Comparison of ENCODE assay signal across 9 mouse cellular contexts in the genomic region with DNA sequence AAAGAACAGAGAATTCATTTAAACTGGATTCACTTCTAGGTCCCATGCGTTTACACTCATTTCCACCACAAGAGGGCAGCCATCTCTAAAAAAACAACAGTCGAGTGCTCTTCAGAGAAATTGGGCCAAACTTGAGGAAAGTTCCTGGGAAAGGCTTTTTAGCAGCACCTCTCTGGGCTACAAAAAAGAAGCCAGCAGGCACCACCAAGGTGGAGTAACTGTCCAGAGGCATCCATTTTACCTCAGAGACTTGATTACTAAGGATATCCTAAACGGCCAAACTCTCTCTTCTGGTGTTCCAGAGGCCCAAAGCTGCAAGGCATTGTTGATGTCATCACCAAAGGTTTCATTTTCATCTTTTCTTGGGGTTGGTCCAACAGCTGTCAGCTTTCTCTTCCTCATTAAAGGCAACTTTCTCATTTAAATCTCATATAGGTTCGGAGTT. TPM values are rescaled to one million over a fixed set of nuclear protein-coding genes. Genes with fewer than 3 reads are reported as not detected.
DNase-seq lines count a peak whose midpoint lies in the region; ATAC-seq lines count a peak whose summit lies in the region.
"Had no signal": no experiment of that assay in that cellular context is flagged by ENCODE, and none has a peak within 500 bp of the region (broad histone marks: within the 10 kb centered on the region; RNA-seq: fewer than 3 reads in every experiment).

No protein-coding gene starts in this region.

- H3K4me1 ChIP-seq in kidney, embryonic 15.5 days: peaks cover 34% of the 10 kb centered on the region
- peaks cover 20% of the 10 kb centered on the region for H3K4me1 ChIP-seq in embryonic facial prominence, embryonic 13.5 days

- no peak overlapping the region for H3K4me2 ChIP-seq in kidney, embryonic 15.5 days
- peak overlapping the region; percentile 2; the same call in 1 of the 2 replicates for H3K4me2 ChIP-seq in embryonic facial prominence, embryonic 13.5 days
- H3K4me2 ChIP-seq: embryonic facial prominence, embryonic 12.5 days had no signal

- no peaks in the 10 kb centered on the region for H3K79me2 ChIP-seq in macrophage (ENCODE audit: inconsistent target)

- no peak for ATAC-seq in kidney, embryonic 15.5 days (replicated peaks; ENCODE audit: low FRiP score)
- no peak for ATAC-seq in embryonic facial prominence, embryonic 13.5 days (ENCODE audit: insufficient number of reproducible peaks, insufficient read depth, low FRiP score, low TSS enrichment, low read depth)

- H3K27ac ChIP-seq in kidney, embryonic 15.5 days: no peak overlapping the region
- H3K27ac ChIP-seq in embryonic facial prominence, embryonic 13.5 days: no peak overlapping the region
- peak overlapping the region; percentile 59 for H3K27ac ChIP-seq in macrophage
- H3K27ac ChIP-seq: embryonic facial prominence, embryonic 12.5 days had no signal

- intact Hi-C loops in heart, postnatal 25 days (cut with DNase I): loop anchor here (5.0 to 10.0 kb wide), 3 partner anchors 245 to 932 kb away; no protein-coding TSS in a partner anchor

- peak; percentile 67 for DNase-seq in kidney, adult 18-20 months
- DNase-seq in adrenal gland, adult 18-20 months (ENCODE audit: low spot score in 2 of 2): peak; percentile 47 to 51
- peak; percentile 17 for DNase-seq in heart, postnatal 25 days (ENCODE audit: low spot score)
- DNase-seq in left cerebral cortex, adult 11 months (ENCODE audit: low spot score): peak; percentile 44
- peak; percentile 58 for DNase-seq in testis, postnatal 10 days (ENCODE audit: low spot score)

- H3K36me3 ChIP-seq in kidney, embryonic 15.5 days: no peaks in the 10 kb centered on the region
- no peaks in the 10 kb centered on the region for H3K36me3 ChIP-seq in embryonic facial prominence, embryonic 13.5 days
- no peaks in the 10 kb centered on the region for H3K36me3 ChIP-seq in macrophage (ENCODE audit: inconsistent target)
- H3K36me3 ChIP-seq: embryonic facial prominence, embryonic 12.5 days had no signal

- no peak overlapping the region for H3K4me3 ChIP-seq in kidney, embryonic 15.5 days (replicated peaks)
- no peak overlapping the region for H3K4me3 ChIP-seq in embryonic facial prominence, embryonic 13.5 days
- H3K4me3 ChIP-seq in macrophage (ENCODE audit: inconsistent target): peak overlapping the region; percentile 15; the same call in 1 of the 2 replicates
- H3K4me3 ChIP-seq: embryonic facial prominence, embryonic 12.5 days had no signal

- 22% methylated on average over 4 of the region's 4 CpGs for WGBS in kidney, embryonic 15.5 days
- 21% methylated on average over 4 of the region's 4 CpGs for WGBS in embryonic facial prominence, embryonic 13.5 days
- WGBS in macrophage (ENCODE audit: missing documents): 6% methylated on average over 4 of the region's 4 CpGs

- H3K9ac ChIP-seq in kidney, embryonic 15.5 days: no peak overlapping the region
- H3K9ac ChIP-seq in embryonic facial prominence, embryonic 13.5 days: no peak overlapping the region
- H3K9ac ChIP-seq: embryonic facial prominence, embryonic 12.5 days had no signal

- peaks cover 54% of the 10 kb centered on the region for H3K27me3 ChIP-seq in kidney, embryonic 15.5 days
- peaks cover 39% of the 10 kb centered on the region for H3K27me3 ChIP-seq in embryonic facial prominence, embryonic 13.5 days

- no peaks in the 10 kb centered on the region for H3K9me3 ChIP-seq in kidney, embryonic 15.5 days (replicated peaks)
- no peaks in the 10 kb centered on the region for H3K9me3 ChIP-seq in embryonic facial prominence, embryonic 13.5 days
- H3K9me3 ChIP-seq: embryonic facial prominence, embryonic 12.5 days had no signal

RNA-seq across cellular contexts. Expression of a gene that starts 1.7 kb away (rescaled TPM):
- 10.7 and 13.5 TPM in 2 replicates for polyA plus RNA-seq in kidney, embryonic 15.5 days (2015; fragmentation: Nextera tagmentation; extraction: Ambion mirVana)
- total RNA-seq in adrenal gland, adult 18-20 months (2021): 10 to 100 TPM in 1 of 2 experiments, 1 to 10 TPM in 1; 6.4 to 14.9 TPM
- polyA plus RNA-seq in embryonic facial prominence, embryonic 13.5 days (2015; fragmentation: Nextera tagmentation; extraction: Ambion mirVana): 21.7 and 24.3 TPM in 2 replicates
- 1 to 10 TPM; 2.1 to 2.5 TPM for total RNA-seq in heart, postnatal 25 days (2021)
- 10 to 100 TPM in 6 of 26 experiments, 1 to 10 TPM in 13, under 1 TPM in 7; 0.37 to 54.8 (median 2.2) TPM for total RNA-seq in macrophage (2018; cell fraction: chromatin; rRNA removed)
- 10 to 100 TPM in 11 of 26 experiments, 1 to 10 TPM in 15; 1.2 to 42.4 (median 5.1) TPM for total RNA-seq in macrophage (2018; cell fraction: cytosol; rRNA removed)
- 10 to 100 TPM in 9 of 26 experiments, 1 to 10 TPM in 17; 1.3 to 84.6 (median 5.4) TPM for total RNA-seq in macrophage (2018; cell fraction: nucleus; rRNA removed)
- polyA plus RNA-seq in macrophage (2018): 2.2 to 11.1 TPM (median 5.0 TPM) in 3 replicates

Comparison
In these comparisons a context has a peak if more than half of its experiments do, and no peak if none do; other contexts are left out.
1. DNase-seq: peak in every context shown above with its lines; median percentile 67 in kidney, adult 18-20 months; 58 in testis, postnatal 10 days; 49 in adrenal gland, adult 18-20 months; 44 in left cerebral cortex, adult 11 months; 17 in heart, postnatal 25 days.